Mouse (Mus musculus) kidney, embryonic 14.5 days (tissue): ENCODE data around the gene Itpk1. TPM values are rescaled to one million over a fixed set of nuclear protein-coding genes. Genes with fewer than 3 reads are reported as not detected.

ENCODE experiments used
- ATAC-seq: fragments of 200-750 bp; cut with Nextera tagmentation; 2 replicates; pipeline ENCODE4 v1.8.0; 2017; ENCODE audit warnings: moderate number of reproducible peaks, mild to moderate bottlenecking, moderate TSS enrichment, moderate library complexity; ENCODE audit not compliant: low FRiP score, low TSS enrichment
- H3K27ac ChIP-seq: fragments of 300-500 bp; sonication (generic); 2 replicates; pipeline ENCODE4 v1.5.1; 2014; ENCODE audit warnings: low read depth, mild to moderate bottlenecking, low read length, moderate library complexity, mixed read lengths
- H3K27me3 ChIP-seq: fragments of 300-500 bp; sonication (generic); 2 replicates; pipeline ENCODE4 v1.6.1; 2014; ENCODE audit warnings: mild to moderate bottlenecking, low read length; ENCODE audit not compliant: control insufficient read depth, insufficient read depth
- H3K36me3 ChIP-seq: fragments of 300-500 bp; sonication (generic); 2 replicates; pipeline ENCODE4 v1.6.1; 2014; ENCODE audit warnings: low read length, mixed read lengths; ENCODE audit not compliant: control insufficient read depth, insufficient read depth
- H3K4me1 ChIP-seq: fragments of 300-500 bp; sonication (generic); 2 replicates; pipeline ENCODE4 v1.6.1; 2014; ENCODE audit warnings: low read length, mixed read lengths; ENCODE audit not compliant: control insufficient read depth, insufficient read depth
- H3K4me2 ChIP-seq: fragments of 300-500 bp; sonication (generic); replicated peaks from 2 replicates; pipeline ENCODE4 v1.6.1; 2014; ENCODE audit warnings: low read depth, mild to moderate bottlenecking, low read length
- H3K4me3 ChIP-seq: fragments of 300-500 bp; sonication (generic); 2 replicates; pipeline ENCODE4 v1.5.1; 2014; ENCODE audit warnings: mild to moderate bottlenecking, low read length
- H3K9ac ChIP-seq: fragments of 300-500 bp; sonication (generic); 2 replicates; pipeline ENCODE4 v1.6.1; 2014; ENCODE audit warnings: low read depth, mild to moderate bottlenecking, low read length, moderate library complexity
- H3K9me3 ChIP-seq: fragments of 300-500 bp; sonication (generic); 2 replicates; pipeline ENCODE4 v1.6.1; 2016; ENCODE audit warnings: low read length; ENCODE audit not compliant: control insufficient read depth
- WGBS: fragments of 180-500 bp; shearing (Covaris S2); extraction: QIAGEN DNeasy Blood & Tissue Kit; methylation state at CpG from one replicate; pipeline ENCODE4 v1.1.7; 2014; 5-methylcytosine and 5-hydroxymethylcytosine counted together
- polyA plus RNA-seq: library from polyadenylated mRNA; unstranded; fragments of >200 nt; fragmentation: Nextera tagmentation; extraction: Ambion mirVana; gene quantifications from 2 replicates; pipeline ENCODE4 v1.2.1, GENCODE M21; 2014

The Itpk1 gene
- polyA plus RNA-seq, 1 experiment from 2014 or later: 18.4 TPM

DNA sequence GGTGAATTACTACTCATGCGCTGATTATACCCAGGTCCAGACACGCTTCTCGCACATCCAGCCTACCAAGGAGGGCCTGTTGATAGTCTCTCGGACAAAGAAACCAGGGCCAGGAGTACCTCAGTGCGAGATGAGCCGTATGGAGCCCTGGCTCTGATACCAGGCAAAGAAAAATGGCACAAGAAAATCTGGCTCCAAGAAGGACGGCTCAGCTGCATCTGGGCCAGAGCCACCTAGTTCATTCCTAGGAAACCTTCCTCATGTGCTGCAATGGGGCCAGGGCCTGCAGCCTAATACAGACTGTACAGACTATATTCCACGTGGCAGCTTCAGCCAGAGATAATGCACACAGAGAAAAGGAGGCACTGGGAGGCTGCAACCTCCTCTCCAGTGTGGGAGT is 93.8 kb downstream of the Itpk1 start:
- Histone ChIP-seq H3K27me3 (no peaks in the 10 kb centered on the region), H3K4me1 (0 out of 2 replicates have a peak, but pooled peaks cover 4% of the 10 kb centered on the region), H3K27ac (no peak overlapping the region), H3K4me2 (no peak overlapping the region), H3K9me3 (no peaks in the 10 kb centered on the region), H3K4me3 (no peak overlapping the region), H3K36me3 (no peaks in the 10 kb centered on the region), H3K9ac (no peak overlapping the region)
- 90% methylated on average over 8 of the region's 8 CpGs for WGBS
- ATAC-seq: no peak

DNA sequence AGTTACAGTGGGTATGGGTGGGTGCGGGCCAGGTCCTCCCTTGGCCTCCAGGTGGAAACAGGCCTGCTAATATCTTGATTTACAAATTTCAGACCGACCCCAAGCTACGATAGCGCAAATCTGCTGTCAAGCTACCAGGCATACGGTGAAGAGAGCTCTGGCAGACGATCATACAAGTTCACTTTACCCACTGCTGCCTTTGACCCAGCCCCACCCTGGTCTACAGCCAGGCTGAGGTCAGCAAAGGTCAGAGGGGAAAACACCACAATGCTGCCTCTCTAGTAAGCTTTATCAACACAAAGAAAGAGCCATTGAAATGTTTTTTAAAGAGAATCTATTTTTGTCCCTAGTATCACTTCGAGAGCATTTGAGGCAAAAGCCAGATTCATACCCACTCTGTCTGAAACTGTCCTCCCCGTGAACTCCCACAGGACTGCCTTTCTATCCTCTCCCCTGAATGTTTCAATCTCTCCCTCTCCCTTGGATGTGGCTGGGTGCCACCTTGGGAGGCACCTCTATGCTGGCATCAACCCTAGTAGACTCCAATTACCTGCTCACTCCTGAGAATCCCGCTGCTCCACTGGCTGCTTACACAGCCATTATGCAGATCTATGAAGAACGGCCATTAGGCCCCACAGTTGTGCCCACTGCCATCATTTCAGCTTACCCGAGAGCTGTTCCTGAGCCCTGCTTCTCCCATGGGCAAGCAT is 96.8 kb downstream of the Itpk1 start:
- H3K4me3 ChIP-seq: no peak overlapping the region
- H3K27me3 ChIP-seq: no peaks in the 10 kb centered on the region
- 83% methylated on average over 11 of the region's 11 CpGs for WGBS
- H3K36me3 ChIP-seq: no peaks in the 10 kb centered on the region
- H3K9ac ChIP-seq: no peak overlapping the region
- 0 out of 2 replicates have a peak, but pooled peaks cover 4% of the 10 kb centered on the region for H3K4me1 ChIP-seq
- no peak for ATAC-seq
- no peak overlapping the region for H3K4me2 ChIP-seq
- H3K9me3 ChIP-seq: no peaks in the 10 kb centered on the region
- H3K27ac ChIP-seq: no peak overlapping the region

DNA sequence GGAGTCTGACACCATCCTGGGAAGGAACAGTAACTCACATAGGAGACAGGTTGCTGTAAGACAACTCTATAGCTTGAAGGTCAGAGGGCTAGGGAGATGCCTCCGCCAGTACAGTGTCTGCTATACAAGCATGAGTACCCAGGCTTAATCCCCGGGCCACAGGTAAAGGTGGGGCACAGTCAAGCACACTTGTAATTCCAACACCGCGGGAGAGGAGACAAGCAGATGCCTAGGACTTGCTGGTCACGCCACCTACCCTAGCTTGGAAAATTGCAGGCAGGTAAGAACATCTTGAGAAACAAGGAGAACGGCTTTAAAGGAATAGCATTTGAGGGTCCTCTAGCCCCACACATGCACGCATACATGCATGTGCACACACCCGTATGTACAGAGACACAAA is 97.7 kb downstream of the Itpk1 start:
- no peak overlapping the region for H3K4me3 ChIP-seq
- 91% methylated on average over 8 of the region's 8 CpGs for WGBS
- H3K27ac ChIP-seq: no peak overlapping the region
- H3K4me2 ChIP-seq: no peak overlapping the region
- no peaks in the 10 kb centered on the region for H3K9me3 ChIP-seq
- H3K27me3 ChIP-seq: no peaks in the 10 kb centered on the region
- H3K4me1 ChIP-seq: 0 out of 2 replicates have a peak, but pooled peaks cover 4% of the 10 kb centered on the region
- no peak overlapping the region for H3K9ac ChIP-seq
- no peaks in the 10 kb centered on the region for H3K36me3 ChIP-seq
- no peak for ATAC-seq

DNA sequence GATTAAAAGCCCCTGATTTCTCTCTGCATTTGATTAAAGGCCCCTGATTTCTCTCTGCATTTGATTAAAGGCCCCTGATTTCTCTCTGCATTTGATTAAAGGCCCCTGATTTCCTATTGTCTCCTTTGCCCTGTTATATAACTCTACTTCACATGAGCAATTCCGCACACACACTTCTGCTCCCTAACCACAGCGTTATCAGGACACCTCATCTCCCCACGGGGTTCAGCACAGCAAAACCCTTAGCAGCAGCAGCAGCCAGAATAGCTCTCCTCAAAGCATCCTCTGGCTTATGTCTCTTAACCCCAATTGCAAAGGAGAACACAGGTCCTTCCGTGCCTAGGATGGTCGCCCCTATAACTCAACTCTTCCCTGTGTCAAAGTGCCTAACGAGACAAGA is 99.1 kb downstream of the Itpk1 start:
- H3K9me3 ChIP-seq: no peaks in the 10 kb centered on the region
- no peaks in the 10 kb centered on the region for H3K36me3 ChIP-seq
- 88% methylated on average over 6 of the region's 6 CpGs for WGBS
- no peak overlapping the region for H3K4me2 ChIP-seq
- H3K9ac ChIP-seq: no peak overlapping the region
- no peaks in the 10 kb centered on the region for H3K27me3 ChIP-seq
- no peak for ATAC-seq
- peaks cover 13% of the 10 kb centered on the region; the same call in 1 of the 2 replicates for H3K4me1 ChIP-seq
- no peak overlapping the region for H3K27ac ChIP-seq
- H3K4me3 ChIP-seq: no peak overlapping the region

DNA sequence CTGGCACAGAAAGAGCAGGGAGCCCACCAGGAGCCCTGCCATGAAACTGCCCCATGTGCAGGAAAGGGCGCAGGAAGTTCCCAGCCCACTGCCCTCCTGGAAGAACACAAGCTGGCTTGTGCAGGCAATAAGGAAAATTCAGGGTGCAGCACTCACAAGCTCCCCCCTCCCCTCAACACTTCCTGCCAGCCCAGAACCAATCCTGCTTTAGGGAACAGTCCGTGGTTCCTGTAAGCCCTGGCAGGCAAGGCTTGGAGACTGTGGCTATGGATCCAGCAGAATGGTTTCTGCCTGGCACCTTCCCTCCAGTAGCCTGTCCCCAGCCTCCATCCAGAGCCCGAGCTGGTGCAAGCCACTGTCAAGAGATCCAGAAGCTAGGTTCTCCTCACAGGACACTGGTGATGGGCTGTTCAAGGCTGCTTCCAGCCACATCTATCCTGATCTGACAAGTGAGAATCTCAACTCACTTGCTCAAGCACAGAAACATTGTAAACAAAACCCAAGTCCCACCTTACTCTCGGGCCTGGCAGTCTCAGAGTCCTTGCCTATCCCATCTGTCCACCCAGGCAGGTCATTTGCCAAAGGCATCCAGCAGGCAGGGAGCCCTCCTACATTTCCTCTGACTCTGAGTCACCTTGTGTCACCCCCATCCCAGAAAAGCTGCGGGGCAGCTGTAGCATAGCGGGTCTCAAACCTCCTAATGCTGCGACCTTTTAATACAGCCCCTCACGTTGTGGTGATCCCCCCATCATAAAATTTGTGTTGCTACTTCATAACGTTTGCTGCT is 102.3 kb downstream of the Itpk1 start:
- no peak overlapping the region for H3K27ac ChIP-seq
- no peak overlapping the region for H3K9ac ChIP-seq
- peaks cover 26% of the 10 kb centered on the region for H3K4me1 ChIP-seq
- H3K4me2 ChIP-seq: no peak overlapping the region
- H3K36me3 ChIP-seq: no peaks in the 10 kb centered on the region
- 68% methylated on average over 9 of the region's 9 CpGs for WGBS
- no peak for ATAC-seq
- no peak overlapping the region for H3K4me3 ChIP-seq
- H3K9me3 ChIP-seq: no peaks in the 10 kb centered on the region
- H3K27me3 ChIP-seq: no peaks in the 10 kb centered on the region

DNA sequence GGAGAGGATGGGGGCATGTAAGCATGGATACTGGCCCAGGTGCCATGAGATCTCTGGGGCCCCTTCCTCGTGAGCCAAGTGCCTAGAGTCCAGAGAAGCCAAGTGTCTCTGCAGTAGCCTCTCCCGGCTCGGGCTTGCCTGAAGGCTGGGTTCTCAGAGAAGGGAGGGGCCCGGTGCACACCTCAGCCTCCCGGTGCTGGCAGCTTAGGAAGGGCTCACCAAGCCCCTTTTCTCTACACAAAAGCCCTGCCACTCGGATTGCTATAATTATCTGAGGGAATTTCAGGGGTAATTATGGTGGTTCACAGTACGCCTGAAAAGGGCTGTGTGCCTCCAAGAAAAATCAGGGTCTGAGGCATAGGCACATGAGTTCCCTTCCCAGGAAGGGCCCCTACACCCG is 102.9 kb downstream of the Itpk1 start:
- ATAC-seq: no peak
- Histone ChIP-seq H3K4me3 (no peak overlapping the region), H3K36me3 (no peaks in the 10 kb centered on the region), H3K4me2 (no peak overlapping the region), H3K9ac (no peak overlapping the region), H3K4me1 (peaks cover 31% of the 10 kb centered on the region), H3K9me3 (no peaks in the 10 kb centered on the region), H3K27me3 (no peaks in the 10 kb centered on the region), H3K27ac (no peak overlapping the region)
- 31% methylated on average over 8 of the region's 8 CpGs for WGBS

DNA sequence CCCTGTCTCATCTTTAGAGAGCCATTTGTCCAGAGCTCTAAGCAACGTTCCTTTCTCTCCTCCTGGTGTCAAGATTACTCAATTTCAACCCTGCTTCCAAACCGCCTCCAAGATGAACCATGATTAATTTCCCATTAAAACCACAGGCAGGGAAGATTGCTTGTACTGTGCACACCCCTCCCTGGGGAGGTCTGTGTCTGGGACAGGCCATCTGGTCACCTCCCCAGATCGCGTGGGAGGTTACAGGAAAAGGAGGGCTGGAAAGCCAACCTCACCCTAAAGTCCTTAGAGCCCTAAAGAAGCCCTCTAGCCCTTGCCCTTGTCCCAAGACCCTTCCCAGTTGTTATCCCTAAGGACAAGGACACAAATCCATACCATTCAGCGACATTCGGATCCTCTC is 104.4 kb downstream of the Itpk1 start:
- H3K27me3 ChIP-seq: no peaks in the 10 kb centered on the region
- no peak overlapping the region for H3K4me2 ChIP-seq
- no peak overlapping the region for H3K27ac ChIP-seq
- peaks cover 35% of the 10 kb centered on the region for H3K4me1 ChIP-seq
- no peak; the same call in 1 of the 2 replicates for ATAC-seq
- no peaks in the 10 kb centered on the region for H3K36me3 ChIP-seq
- no peak overlapping the region for H3K4me3 ChIP-seq
- no peaks in the 10 kb centered on the region for H3K9me3 ChIP-seq
- 32% methylated on average over 6 of the region's 6 CpGs for whole genome bisulfite sequencing
- no peak overlapping the region for H3K9ac ChIP-seq

DNA sequence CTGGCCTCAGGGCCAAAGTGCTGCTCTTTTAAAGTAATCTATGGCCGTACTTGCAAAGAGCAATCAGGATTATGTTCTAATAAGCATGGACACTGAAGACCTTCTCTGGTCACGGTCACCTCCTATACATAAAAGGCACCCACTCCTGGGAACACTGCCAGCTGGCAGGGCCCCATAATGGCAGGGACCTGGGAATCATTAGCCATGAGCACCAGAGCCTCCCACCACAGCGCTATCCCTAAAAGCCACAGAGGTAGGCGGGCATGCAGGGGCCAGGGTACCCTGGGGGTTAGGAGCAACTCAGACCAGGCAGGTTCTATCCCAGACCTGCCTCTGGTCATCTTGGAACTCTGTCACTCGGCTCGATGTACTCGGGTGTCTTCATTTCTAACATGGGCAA is 104.9 kb downstream of the Itpk1 start:
- Histone ChIP-seq H3K4me2 (no peak overlapping the region), H3K4me1 (peaks cover 39% of the 10 kb centered on the region), H3K4me3 (no peak overlapping the region), H3K9ac (no peak overlapping the region), H3K27ac (no peak overlapping the region), H3K27me3 (no peaks in the 10 kb centered on the region), H3K9me3 (no peaks in the 10 kb centered on the region), H3K36me3 (no peaks in the 10 kb centered on the region)
- peak; percentile 25; the same call in 1 of the 2 replicates for ATAC-seq
- 62% methylated on average over 7 of the region's 7 CpGs for WGBS

DNA sequence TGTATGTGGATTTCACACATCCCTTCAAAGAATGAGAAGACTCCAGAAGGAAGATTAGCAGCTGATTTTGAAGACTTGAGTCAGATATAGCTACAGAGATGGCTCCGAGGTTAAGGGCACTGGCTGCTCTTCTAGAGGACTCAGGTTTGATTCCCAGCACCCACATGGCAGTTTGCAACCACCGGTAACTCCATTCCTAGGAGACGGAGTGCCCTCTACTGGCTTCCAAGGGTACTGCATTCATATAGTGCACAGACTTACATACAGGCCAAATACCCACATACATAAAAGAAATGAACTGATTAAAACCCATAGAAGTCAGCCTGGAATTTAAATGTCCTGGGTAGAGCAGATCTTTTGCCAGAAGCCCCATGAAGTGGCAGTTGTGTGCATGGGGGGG is 106.2 kb downstream of the Itpk1 start:
- Histone ChIP-seq H3K4me3 (no peak overlapping the region), H3K36me3 (no peaks in the 10 kb centered on the region), H3K9ac (no peak overlapping the region), H3K27ac (no peak overlapping the region), H3K9me3 (no peaks in the 10 kb centered on the region), H3K27me3 (no peaks in the 10 kb centered on the region), H3K4me2 (no peak overlapping the region), H3K4me1 (peaks cover 52% of the 10 kb centered on the region)
- WGBS: 96% methylated on average over 3 of the region's 3 CpGs
- no peak for ATAC-seq
